Mouse (Mus musculus) intestine, embryonic 16.5 days (tissue): ENCODE data around the gene Ip6k1. TPM values are rescaled to one million over a fixed set of nuclear protein-coding genes. Genes with fewer than 3 reads are reported as not detected.

ENCODE experiments used
- ATAC-seq: fragments of 200-750 bp; cut with Nextera tagmentation; 2 replicates; pipeline ENCODE4 v1.8.0; 2017; ENCODE audit warnings: moderate TSS enrichment, moderate library complexity
- H3K27ac ChIP-seq: fragments of 300-500 bp; sonication (generic); 2 replicates; pipeline ENCODE4 v1.5.1; 2014; ENCODE audit warnings: mild to moderate bottlenecking, low read length
- H3K27me3 ChIP-seq: fragments of 300-500 bp; sonication (generic); replicated peaks from 2 replicates; pipeline ENCODE4 v1.6.1; 2014; ENCODE audit warnings: low read length, control low read depth, mixed read lengths; ENCODE audit not compliant: control insufficient read depth, insufficient read depth
- H3K36me3 ChIP-seq: fragments of 300-500 bp; sonication (generic); 2 replicates; pipeline ENCODE4 v1.6.1; 2014; ENCODE audit warnings: low read length, control low read depth; ENCODE audit not compliant: control insufficient read depth, insufficient read depth
- H3K4me1 ChIP-seq: fragments of 300-500 bp; sonication (generic); 2 replicates; pipeline ENCODE4 v1.6.1; 2014; ENCODE audit warnings: low read length, control low read depth, mixed read lengths; ENCODE audit not compliant: control insufficient read depth, insufficient read depth
- H3K4me2 ChIP-seq: fragments of 300-500 bp; sonication (generic); 2 replicates; pipeline ENCODE4 v1.6.1; 2014; ENCODE audit warnings: low read depth, low read length, control low read depth
- H3K4me3 ChIP-seq: fragments of 300-500 bp; sonication (generic); 2 replicates; pipeline ENCODE4 v1.5.1; 2014; ENCODE audit warnings: mild to moderate bottlenecking, low read length
- H3K9ac ChIP-seq: fragments of 300-500 bp; sonication (generic); 2 replicates; pipeline ENCODE4 v1.6.1; 2014; ENCODE audit warnings: low read depth, low read length
- H3K9me3 ChIP-seq: fragments of 300-500 bp; sonication (generic); 2 replicates; pipeline ENCODE4 v1.6.1; 2016; ENCODE audit warnings: low read length, control low read depth; ENCODE audit not compliant: control insufficient read depth
- WGBS: fragments of 180-500 bp; shearing (Covaris S2); extraction: QIAGEN DNeasy Blood & Tissue Kit; methylation state at CpG from one replicate; pipeline ENCODE4 v1.1.7; 2014; 5-methylcytosine and 5-hydroxymethylcytosine counted together
- polyA plus RNA-seq: library from polyadenylated mRNA; unstranded; fragments of >200 nt; fragmentation: Nextera tagmentation; extraction: Ambion mirVana; gene quantifications from 2 replicates; pipeline ENCODE4 v1.2.1, GENCODE M21; 2015

Gene Ip6k1
- polyA plus RNA-seq, 1 experiment from 2014 or later: 37.1 TPM

- H3K4me1 ChIP-seq: peaks cover 3% of the 10 kb centered on the region; the same call in 1 of the 2 replicates
- H3K36me3 ChIP-seq: no peaks in the 10 kb centered on the region
Observed at GRCm38 (mm10) chr9:107964681-107965080, 37.6 kb upstream of the Ip6k1 start.

GRCm38 (mm10) chr9:107966676-107967075 is 35.6 kb upstream of the Ip6k1 start:
- Histone ChIP-seq H3K27ac (no peak overlapping the region), H3K36me3 (no peaks in the 10 kb centered on the region)
- 85% methylated on average over 10 of the region's 10 CpGs for WGBS

More at GRCm38 (mm10) chr9:107964681-107965080, 37.6 kb upstream of the Ip6k1 start:
- H3K9ac ChIP-seq: no peak overlapping the region
- H3K4me2 ChIP-seq: no peak overlapping the region
- no peak for ATAC-seq
- no peaks in the 10 kb centered on the region for H3K9me3 ChIP-seq
- 90% methylated on average over 9 of the region's 9 CpGs for WGBS
- no peak overlapping the region for H3K4me3 ChIP-seq
- H3K27me3 ChIP-seq: no peaks in the 10 kb centered on the region
- no peak overlapping the region for H3K27ac ChIP-seq

GRCm38 (mm10) chr9:107967437-107967836 is 34.9 kb upstream of the Ip6k1 start:
- no peak overlapping the region for H3K4me3 ChIP-seq
- no peaks in the 10 kb centered on the region for H3K36me3 ChIP-seq
- ATAC-seq: no peak
- no peak overlapping the region for H3K9ac ChIP-seq
- no peak overlapping the region for H3K4me2 ChIP-seq
- no peaks in the 10 kb centered on the region for H3K27me3 ChIP-seq
- H3K4me1 ChIP-seq: no peaks in the 10 kb centered on the region
- no peak overlapping the region for H3K27ac ChIP-seq
- no peaks in the 10 kb centered on the region for H3K9me3 ChIP-seq
- 83% methylated on average over 6 of the region's 6 CpGs for WGBS

More at GRCm38 (mm10) chr9:107966676-107967075, 35.6 kb upstream of the Ip6k1 start:
- Histone ChIP-seq H3K9ac (no peak overlapping the region), H3K27me3 (no peaks in the 10 kb centered on the region), H3K4me2 (no peak overlapping the region), H3K4me3 (no peak overlapping the region), H3K9me3 (no peaks in the 10 kb centered on the region), H3K4me1 (peaks cover 2% of the 10 kb centered on the region; the same call in 1 of the 2 replicates)
- ATAC-seq: no peak

DNA sequence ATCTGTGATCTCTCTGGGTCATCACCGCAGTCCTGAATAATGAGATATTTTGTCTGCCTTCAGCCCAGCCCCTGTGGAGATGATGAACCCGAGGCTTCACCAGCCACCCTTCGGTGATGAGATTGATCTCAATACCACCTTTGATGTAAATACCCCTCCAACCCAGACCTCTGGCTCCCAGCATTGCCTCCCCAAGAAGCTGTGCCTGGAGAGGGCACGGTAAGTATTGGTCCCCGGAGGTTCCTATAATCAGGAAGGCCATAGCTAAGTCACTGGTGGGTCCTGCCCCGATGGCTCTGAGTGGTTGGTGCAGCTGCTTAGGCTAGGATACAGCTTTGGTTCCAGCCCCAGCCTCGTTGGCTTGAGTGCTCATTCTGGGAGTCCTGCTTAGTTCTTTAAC is 33.8 kb upstream of the Ip6k1 start:
- Histone ChIP-seq H3K4me3 (no peak overlapping the region), H3K9me3 (no peaks in the 10 kb centered on the region), H3K27me3 (no peaks in the 10 kb centered on the region), H3K4me1 (no peaks in the 10 kb centered on the region), H3K27ac (no peak overlapping the region), H3K4me2 (no peak overlapping the region), H3K9ac (no peak overlapping the region), H3K36me3 (no peaks in the 10 kb centered on the region)
- no peak for ATAC-seq
- WGBS: 88% methylated on average over 7 of the region's 7 CpGs

DNA sequence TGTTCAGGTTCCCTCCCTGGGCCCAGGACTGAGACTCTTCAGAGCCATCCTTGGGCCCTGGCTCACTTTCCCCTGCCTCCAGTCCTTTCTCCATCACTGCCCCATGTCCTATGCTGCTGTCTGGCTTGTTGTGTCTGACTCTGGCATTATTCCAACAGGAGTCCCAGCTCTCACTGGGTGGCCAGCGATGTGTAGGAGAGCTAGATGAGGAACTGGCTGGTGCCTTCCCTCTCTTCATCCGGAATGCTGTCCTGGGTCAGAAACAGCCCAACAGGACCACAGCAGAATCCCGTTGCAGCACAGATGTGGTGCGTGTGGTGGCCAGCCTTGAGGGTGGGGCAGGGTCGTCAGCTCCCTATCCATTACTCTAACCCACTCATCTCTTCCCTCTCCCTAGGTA is 32.0 kb upstream of the Ip6k1 start:
- peaks cover 6% of the 10 kb centered on the region for H3K4me1 ChIP-seq
- no peak for ATAC-seq
- H3K9me3 ChIP-seq: no peaks in the 10 kb centered on the region
- H3K4me2 ChIP-seq: no peak overlapping the region
- H3K27ac ChIP-seq: no peak overlapping the region
- H3K36me3 ChIP-seq: no peaks in the 10 kb centered on the region
- H3K27me3 ChIP-seq: no peaks in the 10 kb centered on the region
- no peak overlapping the region for H3K4me3 ChIP-seq
- H3K9ac ChIP-seq: no peak overlapping the region
- 78% methylated on average over 5 of the region's 5 CpGs for WGBS

- Histone ChIP-seq H3K9ac (no peak overlapping the region), H3K27me3 (no peaks in the 10 kb centered on the region), H3K27ac (no peak overlapping the region), H3K4me3 (no peak overlapping the region), H3K36me3 (no peaks in the 10 kb centered on the region), H3K4me2 (no peak overlapping the region), H3K4me1 (peaks cover 14% of the 10 kb centered on the region), H3K9me3 (no peaks in the 10 kb centered on the region)
- ATAC-seq: peak; percentile 41
- 63% methylated on average over 8 of the region's 8 CpGs for WGBS
Observed at GRCm38 (mm10) chr9:107971690-107972541, 30.4 kb upstream of the Ip6k1 start.

- no peaks in the 10 kb centered on the region for H3K27me3 ChIP-seq
- no peaks in the 10 kb centered on the region for H3K36me3 ChIP-seq
- H3K9me3 ChIP-seq: no peaks in the 10 kb centered on the region
- H3K27ac ChIP-seq: peak overlapping the region; percentile 87
- H3K4me3 ChIP-seq: no peak overlapping the region
- peaks cover 14% of the 10 kb centered on the region for H3K4me1 ChIP-seq
- no peak overlapping the region for H3K9ac ChIP-seq
- H3K4me2 ChIP-seq: peak overlapping the region; percentile 61; the same call in 1 of the 2 replicates
- ATAC-seq: peak; percentile 58
- 74% methylated on average over 10 of the region's 10 CpGs for WGBS
Observed at GRCm38 (mm10) chr9:107974491-107975171, 27.7 kb upstream of the Ip6k1 start.

DNA sequence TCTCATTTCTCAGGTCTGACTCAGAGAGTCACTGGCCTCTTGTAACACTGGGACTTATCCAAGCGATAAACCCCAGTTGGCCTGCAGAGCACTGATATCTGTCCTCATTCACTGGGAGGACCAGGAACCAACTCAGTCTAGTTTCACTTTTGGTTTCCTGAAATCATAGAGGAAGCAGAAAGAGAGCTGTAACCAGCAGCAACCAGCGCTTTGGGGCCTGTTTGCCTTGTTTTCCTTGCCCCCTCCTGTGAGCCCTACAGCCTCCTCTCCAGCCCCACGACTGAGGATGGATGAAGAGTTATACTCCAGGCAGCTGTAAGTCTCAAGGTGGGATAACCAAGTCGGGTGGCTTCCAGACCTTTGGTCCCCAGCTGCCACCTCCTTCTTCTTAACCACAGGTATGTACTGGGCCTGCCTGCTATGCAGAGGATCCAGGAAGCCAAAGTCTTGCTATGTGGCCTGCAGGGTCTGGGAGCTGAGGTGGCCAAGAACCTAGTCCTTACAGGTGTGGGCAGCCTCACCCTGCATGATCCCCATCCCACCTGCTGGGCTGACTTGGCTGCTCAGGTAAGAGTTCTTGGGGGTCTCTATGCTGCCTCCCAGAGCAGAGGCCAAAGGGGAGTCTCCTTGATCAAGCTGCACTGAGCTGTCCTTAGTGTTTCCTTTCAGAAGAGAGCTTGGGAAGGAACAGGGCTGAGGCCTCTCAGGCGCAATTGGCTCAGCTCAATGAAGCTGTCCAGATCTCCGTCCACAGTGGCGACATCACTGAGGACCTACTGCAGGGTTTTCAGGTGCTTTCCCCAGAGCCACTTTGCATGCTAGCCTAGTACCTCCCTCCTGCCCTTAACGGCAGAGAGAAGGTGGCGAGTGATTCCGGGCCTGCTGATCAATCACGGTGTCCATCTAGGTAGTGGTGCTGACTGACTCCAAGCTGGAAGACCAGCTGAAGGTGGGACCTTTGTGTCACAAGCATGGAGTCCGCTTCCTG is 26.6 kb upstream of the Ip6k1 start, which contains the start of gene Uba7:
Gene Uba7 (plus strand): TSS at position 107 of the 988 bp plus-strand sequence.
- H3K27me3 ChIP-seq: no peaks in the 10 kb centered on the region
- H3K4me1 ChIP-seq: peaks cover 18% of the 10 kb centered on the region
- H3K9ac ChIP-seq: peak within 1 kb of the TSS; percentile 66
- peak; percentile 93 for ATAC-seq
- 61% methylated on average over 12 of the region's 12 CpGs for WGBS
- H3K9me3 ChIP-seq: no peaks in the 10 kb centered on the region
- peak within 1 kb of the TSS; percentile 87 for H3K27ac ChIP-seq
- peak within 1 kb of the TSS; percentile 43 for H3K4me3 ChIP-seq
- peak within 1 kb of the TSS; percentile 61 for H3K4me2 ChIP-seq
- H3K36me3 ChIP-seq: no peaks in the 10 kb centered on the region
